Mouse (Mus musculus): ENCODE measurements around the gene D930007J09Rik. TPM values are rescaled to one million over a fixed set of nuclear protein-coding genes. Genes with fewer than 3 reads are reported as not detected.

Gene D930007J09Rik
- not detected for total RNA-seq (2021)
- long read RNA-seq, experiment 1, result 0 reads
- long read RNA-seq, experiment 2, result 0 reads

DNA sequence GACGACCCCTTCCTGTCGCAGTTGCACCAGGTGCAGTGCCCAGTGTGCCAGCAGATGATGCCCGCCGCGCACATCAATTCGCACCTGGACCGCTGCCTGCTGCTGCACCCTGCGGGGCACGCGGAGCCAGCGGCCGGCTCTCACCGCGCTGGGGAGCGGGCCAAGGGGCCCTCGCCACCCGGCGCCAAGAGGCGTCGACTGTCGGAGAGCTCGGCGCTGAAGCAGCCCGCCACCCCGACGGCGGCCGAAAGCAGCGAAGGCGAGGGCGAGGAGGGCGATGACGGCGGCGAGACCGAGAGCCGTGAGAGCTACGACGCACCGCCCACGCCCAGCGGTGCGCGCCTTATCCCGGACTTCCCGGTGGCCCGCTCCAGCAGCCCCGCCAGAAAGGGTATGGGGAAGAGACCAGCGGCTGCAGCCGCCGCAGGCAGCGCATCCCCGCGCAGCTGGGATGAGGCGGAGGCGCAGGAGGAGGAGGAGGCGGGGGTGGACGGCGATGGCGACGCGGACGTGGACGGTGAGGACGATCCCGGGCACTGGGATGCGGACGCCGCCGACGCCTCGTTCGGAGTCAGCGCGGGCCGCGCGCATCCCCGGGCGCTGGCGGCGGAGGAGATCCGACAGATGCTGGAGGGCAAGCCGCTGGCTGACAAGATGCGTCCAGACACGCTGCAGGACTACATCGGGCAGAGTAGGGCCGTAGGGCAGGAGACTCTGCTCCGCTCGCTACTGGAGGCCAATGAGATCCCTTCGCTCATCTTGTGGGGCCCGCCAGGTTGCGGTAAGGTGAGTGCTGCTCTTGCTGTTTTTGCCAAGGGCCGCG, at the start of gene D930007J09Rik:
D930007J09Rik (minus strand) TSS at position 591 of the 823 bp plus-strand sequence.
- peak; percentile 60 for DNase-seq

DNA sequence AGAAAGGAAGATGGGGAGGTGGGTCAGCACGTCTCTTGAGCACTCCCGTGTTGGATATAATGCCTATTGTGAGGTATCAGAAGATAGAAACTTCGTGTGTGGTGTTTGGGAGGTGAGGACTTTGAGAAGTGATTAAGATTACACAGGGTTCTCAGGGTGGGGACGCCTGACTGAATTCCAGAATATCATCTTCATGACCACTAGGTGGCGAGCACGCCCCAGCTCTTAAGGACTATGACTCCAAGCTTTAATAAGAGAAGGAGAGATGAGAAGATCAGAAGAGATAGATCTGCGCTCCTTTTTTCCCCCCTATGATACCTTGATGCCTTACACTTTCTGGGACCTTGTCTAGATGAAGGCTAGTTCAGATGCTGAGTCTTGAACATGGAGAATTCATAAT, 49.3 kb upstream of the D930007J09Rik start:
- no peak for DNase-seq

DNA sequence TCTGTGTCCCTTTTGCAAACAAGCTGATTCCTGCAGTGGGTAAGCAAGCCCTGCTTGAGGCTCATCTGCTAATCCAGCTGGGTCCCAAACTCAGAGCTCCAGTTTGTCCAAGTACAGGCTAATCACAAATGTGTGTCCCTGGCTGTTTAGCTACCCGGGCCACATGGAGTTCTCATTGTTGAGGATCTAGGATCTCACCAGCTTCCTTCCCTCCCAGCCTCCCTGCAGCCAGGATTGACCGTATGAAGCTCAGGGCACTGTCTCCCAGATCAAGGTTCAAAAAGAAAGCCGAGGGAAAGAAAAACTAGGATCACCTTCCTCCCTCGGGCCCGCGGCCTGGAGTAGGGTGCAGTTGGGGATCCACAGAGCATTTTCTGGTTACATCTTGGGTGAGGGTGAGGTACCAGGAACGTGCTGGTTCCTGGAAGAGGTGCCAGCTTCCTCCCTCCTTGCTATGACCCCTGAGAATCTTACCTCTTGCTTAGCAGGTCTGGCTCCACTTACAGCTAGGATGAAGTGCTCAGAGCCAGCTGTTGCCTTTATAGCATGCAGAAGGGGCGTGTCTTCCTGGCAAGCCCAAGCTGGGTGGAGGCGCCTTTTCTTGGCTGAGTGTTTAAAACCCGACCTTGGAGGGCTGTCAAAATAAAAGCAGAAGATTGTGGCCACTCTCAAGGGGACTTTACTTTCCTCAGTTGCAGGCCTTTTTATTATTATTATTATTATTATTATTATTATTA, 48.2 kb upstream of the D930007J09Rik start, which contains the start of gene Serpinb1a:
Serpinb1a (minus strand) TSS at position 518 of the 737 bp plus-strand sequence.
- DNase-seq, result peak; percentile 66

DNA sequence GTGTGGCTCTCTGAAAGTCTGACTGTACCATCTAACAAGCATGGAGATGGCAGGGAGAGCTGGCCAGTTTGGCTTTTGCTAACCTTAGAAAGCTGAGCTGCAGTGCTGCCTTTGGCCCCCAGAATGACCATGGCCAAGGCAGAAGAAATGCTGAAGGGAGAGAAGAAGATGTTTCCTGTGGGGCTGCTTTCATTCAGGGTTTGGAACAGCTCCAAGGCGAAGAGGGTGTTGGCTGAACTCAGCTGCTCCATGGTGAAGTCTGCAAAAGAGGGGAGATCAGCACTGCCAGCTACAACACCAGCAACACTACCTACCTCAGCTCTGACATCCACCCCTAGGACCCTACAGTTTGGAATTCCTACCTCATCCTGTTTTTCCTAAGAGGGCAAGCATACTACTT, 47.5 kb upstream of the D930007J09Rik start:
- DNase-seq, result no peak

DNA sequence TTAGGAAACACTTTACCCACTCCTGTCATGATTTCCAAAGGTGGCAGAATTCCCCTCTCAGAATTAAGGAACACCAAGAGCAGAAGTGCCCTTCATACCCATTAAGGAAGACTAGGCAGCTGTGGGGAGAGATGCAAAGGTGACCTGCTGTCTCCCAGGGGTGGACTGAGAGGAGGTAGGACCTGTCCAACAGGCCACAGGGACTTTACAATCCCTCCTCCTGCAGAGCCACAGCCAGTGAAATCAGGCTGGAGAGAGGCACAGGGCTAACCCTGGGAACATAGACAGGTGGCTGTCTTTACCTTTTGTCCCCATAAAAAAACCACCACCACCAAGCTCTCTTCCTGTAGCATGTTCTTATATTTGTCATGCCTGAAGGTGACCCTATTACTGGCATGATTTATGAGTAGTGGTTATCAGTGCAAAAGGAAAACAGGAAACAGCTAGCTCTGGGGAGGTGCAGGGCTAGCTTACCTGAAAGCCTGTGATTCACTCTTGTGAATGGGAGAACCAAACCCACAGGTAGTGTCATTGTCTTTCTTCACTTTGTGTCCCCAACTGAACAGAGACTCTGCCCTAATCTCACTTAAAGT, 47.0 kb upstream of the D930007J09Rik start:
- DNase-seq, result no peak

DNA sequence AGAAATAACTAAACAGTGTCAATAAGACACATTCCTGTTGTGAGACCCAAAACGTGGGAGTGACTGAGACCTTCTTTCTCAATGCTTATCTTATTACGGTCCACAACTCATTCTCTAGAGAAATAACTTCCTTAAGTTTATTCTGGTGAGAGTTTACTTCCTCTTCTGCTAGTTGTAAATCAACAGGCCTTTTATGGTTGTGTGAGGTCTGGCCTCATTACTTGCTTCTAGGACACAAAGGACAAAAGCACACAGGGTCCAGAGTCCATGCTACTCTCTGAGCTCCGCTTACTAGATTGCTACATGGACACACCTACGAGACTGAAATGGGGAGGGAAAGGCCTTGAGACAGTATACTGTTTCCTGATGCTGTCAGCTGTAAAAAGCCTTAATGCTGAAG, 46.4 kb upstream of the D930007J09Rik start:
- DNase-seq, result no peak

DNA sequence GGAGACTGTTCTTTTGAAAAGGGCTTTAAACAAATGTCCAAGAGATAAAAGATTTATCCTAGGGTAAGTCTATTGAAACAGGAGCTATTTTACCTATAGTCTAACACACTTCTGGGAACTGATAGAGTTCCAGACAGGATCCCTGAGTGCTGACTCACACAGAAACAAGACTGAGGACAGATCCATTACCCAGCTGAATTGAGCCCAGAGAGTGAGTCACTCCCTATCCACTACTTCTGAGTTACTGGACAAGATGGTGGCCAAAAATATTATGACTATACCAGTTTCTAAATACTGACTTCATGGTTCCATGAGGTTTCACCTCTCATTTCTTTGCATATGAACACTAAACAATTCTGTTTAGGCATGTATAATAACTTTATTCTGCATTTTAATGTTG, 43.6 kb upstream of the D930007J09Rik start:
- DNase-seq, result no peak

DNA sequence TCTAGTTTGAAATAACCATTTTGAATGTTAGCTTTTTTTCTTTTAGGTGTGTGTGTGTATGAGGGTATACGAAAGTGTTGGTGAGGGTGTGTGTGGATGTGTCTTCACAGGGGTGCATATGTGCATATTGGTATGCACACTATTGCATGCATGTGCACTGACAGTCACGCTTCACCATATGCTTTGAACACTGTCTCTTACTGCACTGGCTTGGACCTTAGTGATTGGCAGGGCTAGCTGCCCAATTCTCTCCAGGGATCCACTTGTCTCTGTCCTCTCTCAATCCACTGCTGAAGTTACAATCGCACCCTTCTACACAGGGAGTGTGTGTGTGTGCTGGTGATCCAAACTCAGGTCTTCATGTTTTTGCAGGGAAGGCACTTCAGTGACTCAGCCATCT, 38.7 kb upstream of the D930007J09Rik start:
- no peak for DNase-seq

DNA sequence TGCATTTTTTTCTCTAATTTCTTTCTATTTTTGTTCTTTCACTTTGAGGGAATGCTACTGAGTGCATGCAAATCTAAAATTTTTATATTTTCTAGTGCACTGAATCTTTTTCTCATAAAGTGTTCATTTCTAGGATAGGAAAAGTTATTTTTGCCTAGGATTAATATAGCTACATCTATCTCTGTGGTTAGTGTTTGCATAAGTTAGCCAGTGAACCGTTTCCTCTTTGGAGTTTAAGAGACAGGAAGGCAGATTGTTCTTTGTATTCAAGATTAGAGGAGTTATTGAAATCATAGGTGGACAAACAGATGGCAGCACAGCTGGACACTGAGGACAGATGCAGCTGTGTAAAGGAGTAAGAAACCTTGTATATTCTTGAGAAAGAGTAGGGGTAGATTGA, 36.7 kb upstream of the D930007J09Rik start:
- DNase-seq, result no peak

DNA sequence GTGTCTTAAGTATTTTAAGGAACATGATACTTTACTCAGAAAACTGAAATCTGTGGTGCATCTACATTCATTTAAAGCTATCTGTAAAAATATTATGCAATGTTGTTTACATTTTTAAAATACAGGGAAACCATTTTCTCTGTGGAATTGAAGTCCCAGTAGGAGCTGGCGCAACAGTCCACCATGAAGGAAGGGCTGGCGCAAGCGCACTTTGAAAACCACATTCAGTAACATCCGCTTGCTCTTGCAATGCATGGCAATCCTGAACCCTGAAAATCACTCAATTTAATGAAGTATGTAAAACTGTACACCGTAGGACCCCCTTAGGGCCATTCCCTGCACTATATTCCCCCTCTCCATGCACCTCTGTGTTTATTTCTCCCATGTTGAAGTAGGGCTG, 31.9 kb upstream of the D930007J09Rik start:
- DNase-seq, result no peak

DNA sequence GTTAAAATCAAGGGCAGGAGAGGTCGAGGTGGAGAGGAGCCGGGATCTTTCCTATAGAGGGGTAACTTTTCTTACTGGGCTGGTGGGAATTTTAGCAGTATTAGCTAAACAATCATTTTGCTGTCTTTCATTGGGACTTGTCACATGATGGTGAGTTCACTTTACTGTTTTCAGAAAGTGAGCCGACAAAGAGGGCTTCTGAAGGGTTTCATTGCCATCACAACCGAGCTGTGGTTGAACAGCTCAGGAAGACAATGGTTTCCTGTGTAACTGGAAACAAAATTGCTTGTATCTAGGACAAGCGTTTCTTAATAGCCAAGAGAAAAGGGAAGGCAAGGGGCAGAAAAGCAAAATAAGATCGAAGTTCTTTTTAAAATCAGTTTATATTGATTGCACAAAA, 30.6 kb upstream of the D930007J09Rik start:
- no peak for DNase-seq

DNA sequence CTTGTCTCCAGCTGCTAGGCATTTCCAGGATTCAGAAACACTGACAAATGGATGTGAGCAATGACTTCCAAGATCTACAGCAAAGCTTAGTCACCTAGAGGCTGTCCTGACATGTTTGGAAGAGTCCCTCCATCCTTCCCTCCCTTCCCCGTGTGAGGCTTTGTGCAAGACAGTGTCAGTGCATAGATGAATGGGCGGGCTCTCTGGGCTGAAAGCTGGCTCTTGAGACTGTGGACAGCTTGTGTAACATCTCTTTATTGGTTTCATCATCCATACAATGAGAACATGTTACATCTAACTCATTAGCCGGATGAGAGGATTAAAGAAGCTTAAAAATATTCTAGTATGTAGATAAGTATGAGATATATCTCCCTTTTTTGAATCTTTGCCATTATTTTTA, 30.1 kb upstream of the D930007J09Rik start:
- no peak for DNase-seq

DNA sequence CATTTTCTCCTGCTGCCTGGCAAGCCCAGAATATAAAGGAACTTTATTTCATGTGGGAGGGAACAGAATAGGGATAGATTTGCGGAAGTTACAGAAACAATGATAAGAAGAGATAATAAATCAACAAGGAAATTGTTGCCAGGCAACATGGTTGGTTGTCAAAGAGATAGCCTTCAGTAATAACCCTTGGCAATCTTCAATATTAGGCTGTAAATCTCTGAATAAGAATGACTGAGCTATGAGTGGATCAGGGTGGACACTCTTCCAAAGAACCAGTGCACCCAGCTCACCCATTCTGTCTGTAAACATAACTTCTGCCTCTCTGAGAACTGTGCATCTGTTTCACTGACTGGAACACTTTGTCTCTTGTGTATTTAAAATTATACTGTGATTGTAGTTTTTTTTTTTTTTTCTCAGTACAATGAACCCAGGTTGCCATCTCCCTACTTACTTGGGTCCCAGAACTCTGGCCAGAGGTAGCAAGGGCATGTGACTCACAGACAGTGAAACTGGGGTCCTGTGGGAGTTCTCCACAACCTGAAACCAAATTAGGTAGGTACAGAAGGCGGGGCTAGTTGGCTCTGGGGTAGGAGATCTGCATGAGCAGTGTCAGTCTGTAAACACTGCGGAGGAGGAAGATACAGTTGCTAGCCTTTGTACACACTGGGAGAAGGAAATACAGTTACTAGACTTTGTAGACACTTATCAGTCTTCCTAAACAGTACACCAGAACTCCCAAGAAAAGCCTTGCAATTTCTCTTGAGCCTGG, 29.0 kb upstream of the D930007J09Rik start:
- DNase-seq, result no peak

DNA sequence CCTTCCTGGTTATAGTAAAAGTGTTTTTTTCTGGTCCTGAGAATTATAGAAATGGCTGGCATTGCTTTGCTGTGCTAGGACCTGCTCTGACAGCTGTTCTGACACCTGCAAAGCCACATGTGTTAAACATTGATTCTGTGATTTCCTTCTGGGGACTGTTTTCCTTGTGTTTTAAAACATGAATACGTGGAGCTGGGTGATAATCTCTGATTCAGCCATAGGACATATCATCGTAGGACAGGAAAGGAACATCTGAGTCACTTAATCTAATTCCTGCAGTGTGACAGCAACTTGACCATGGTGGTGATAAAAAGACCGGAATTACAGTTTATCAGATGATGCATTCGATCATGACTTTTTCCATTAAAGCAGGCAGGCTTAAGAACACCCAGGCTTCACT, 26.2 kb upstream of the D930007J09Rik start:
- no peak for DNase-seq

DNA sequence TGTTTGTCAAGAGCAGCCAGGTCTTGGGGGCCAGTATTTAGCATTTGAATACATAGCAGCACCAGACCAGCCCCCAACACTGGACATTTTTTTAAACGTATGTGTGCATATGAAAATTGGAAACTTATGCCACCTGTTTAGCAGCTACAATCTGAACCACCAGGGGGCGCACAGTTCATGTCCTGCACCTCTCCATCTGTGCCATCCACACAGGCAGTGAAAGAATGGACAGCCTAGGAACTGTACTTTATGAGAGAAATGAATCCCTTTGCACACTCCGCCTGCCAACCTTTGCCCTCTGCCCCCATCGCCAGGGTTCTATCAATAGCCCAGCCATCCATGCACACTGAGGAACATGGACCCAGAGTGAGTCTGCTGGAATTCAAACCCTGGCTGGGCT, 25.3 kb upstream of the D930007J09Rik start:
- DNase-seq, result no peak

DNA sequence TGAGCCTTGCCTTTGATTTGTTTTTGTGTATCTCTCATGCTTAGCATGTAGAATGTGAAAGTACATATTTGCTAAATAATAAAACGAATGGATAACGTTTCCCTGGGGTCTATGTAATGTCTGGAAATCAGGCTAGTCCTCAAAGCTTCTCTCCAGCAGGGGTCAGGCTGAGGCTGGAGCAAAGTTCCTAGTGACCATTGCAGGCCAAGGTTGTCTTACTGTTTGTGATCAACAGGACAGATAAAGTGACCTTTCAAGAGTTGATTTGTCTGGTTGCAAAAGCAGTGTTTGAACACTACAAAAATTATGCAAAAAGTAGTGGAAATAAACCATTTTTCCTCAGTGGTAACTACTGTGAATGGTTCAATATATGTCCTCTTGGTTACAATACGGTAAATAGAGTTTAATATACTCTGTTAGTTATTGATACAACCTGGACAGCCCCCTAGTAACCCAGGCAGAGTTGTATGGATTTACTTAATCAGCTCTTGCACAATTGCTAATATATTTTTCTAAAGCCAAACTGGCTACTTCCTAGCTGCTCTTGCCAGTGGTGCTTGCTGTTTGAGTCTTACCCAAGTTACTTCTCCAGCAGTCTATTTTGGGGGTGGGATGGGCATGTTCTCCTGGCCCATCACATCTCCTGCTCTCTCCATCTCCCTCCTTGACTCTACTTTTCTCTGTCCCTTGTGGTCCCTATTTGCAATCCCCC, 24.6 kb upstream of the D930007J09Rik start:
- DNase-seq, result no peak

DNA sequence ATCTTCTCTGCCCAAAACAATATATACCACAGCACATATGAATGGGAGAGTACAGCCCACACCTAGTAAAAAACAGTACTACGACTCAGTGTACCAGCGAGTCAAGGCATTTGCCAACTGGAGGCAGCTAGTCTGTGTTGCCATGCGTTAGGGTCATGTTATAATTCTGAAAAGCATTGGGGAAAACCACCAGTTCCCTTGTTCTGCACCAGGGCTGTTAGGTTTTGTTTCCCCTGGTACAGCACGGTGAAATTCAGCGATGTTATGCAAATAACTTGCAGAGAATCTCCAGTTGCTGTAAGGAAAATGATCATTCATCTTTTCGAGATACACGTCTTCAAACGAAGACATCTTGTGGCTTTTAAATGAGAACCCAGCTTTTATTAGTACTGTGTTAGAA, 22.9 kb upstream of the D930007J09Rik start:
- DNase-seq, result no peak

DNA sequence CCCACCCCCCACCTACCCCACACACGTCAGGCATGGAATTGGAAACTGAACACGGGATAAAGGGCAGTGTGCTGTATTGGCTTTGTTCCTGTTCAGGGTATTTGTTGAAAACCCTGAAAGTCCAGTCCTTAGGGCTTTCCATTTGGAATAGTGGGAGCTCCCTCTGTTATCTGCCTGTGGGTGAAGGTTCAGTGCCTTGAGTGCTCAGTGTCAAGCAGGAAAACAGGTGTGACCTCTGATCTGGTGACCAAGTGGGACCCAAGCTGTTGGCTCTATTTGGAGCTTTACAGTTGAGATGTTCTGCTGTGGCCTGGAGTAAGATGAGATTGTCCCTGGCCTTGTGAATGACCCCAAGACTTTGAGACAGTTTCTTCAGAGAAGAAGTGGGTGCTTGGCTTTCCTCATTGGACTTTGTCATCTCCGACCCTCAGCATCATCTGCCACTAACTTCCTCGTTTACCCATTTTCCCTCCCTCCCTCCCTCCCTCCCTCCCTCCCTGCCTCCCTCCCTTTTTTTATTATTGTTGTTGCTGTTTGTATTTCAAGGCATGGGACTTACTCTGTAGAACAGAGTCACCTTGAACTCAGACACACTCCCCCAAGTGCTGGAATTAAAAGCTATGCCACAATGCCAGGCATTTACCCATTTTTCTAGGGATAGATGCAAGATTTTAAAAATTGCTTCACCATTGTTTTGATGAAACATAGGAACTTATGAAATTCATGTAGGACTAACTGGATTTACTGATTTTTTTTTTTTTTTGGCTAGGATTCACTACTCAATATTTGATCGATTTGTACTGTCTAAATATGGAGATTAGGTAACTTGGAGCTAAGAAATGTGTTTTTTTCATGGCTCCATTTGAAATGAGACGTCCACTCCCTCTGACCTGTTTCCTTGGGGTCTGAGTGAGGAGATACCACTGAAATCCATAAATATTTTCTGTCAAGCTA, 22.0 kb upstream of the D930007J09Rik start:
- DNase-seq, result no peak

DNA sequence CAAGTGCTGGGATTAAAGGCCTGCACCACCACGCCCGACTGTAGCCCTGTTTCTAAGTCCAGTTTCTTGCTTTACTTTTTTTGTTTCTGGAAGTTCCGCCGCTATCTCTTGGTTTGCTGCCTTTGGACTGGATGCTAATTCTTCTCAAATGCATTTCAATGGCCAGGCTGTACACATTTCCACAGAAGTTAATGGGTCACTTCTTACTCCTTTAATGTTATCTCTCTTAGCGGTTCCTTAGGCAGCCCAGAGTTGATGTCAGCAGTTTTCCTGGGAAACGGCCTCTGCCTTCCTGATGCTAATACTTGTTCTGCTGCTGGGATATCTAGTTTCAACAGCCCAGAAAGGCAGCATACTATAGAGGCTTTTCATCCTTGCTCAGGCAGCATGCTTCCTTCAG, 20.5 kb upstream of the D930007J09Rik start:
- no peak for DNase-seq

DNA sequence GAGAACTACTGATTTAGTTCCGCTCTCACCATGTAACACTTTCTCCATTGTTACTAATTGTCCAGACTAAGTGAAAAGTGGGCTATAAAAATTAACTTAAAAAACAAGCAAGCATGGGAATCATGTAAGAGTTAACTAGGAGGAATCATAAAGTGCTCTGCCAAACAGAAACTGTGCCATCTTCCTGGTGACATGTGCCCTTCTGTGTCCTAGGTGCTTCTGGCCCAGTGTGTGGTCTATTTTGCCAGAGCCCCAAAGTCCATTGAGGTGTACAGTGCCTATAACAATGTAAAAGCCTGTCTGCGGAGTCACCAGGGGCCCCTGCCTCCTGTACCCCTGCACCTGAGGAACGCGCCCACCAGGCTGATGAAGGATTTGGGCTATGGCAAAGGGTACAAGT, 19.0 kb upstream of the D930007J09Rik start:
- DNase-seq, result no peak

All from gastrocnemius, postnatal 25 days (tissue).